Mouse (Mus musculus) E14TG2a.4 (cell line): ENCODE data around the gene Sept6.

Source experiments
- CTCF ChIP-seq: conservative IDR thresholded peaks from 2 replicates; pipeline ENCODE4 v1.5.1; 2014; ENCODE audit warnings: low read length
- NANOG ChIP-seq: IDR thresholded peaks from 2 replicates; pipeline ENCODE4 v1.6.1; 2014; ENCODE audit warnings: borderline replicate concordance, low read length, mixed read lengths

- TF ChIP-seq CTCF (no peak), NANOG (no peak)
These were observed 51.7 kb downstream of the Sept6 start for GRCm38 (mm10) chrX:36939806-36940413.
